ENCODE assay signal across 8 mouse cellular contexts in genomic region chr16:30821911-30822578, GRCm38 (mm10).
DNase-seq lines count a peak whose midpoint lies in the region; ATAC-seq and TF ChIP-seq lines count a peak whose summit lies in the region.

No protein-coding gene starts in this region.

- peaks cover 15% of the 10 kb centered on the region for H3K4me1 ChIP-seq in midbrain, embryonic 14.5 days (ENCODE audit: control insufficient read depth, insufficient read depth, low read length)
- peaks cover 6% of the 10 kb centered on the region; the same call in 1 of the 2 replicates for H3K4me1 ChIP-seq in midbrain, embryonic 16.5 days (ENCODE audit: control insufficient read depth, insufficient read depth, low read length)
- H3K4me1 ChIP-seq in hindbrain, postnatal 0 days (ENCODE audit: insufficient read depth, low read length) = peaks cover 7% of the 10 kb centered on the region
- peaks cover 16% of the 10 kb centered on the region for H3K4me1 ChIP-seq in lung, postnatal 0 days (ENCODE audit: insufficient read depth, low read depth, low read length)
- peaks cover 16% of the 10 kb centered on the region for H3K4me1 ChIP-seq in forebrain, embryonic 15.5 days

- H3K27ac ChIP-seq in midbrain, embryonic 14.5 days (replicated peaks; ENCODE audit: low read depth, low read length) = no peak overlapping the region
- H3K27ac ChIP-seq in midbrain, embryonic 16.5 days (ENCODE audit: low read length) = no peak overlapping the region
- H3K27ac ChIP-seq in hindbrain, postnatal 0 days = 0 out of 2 replicates have a peak overlapping the region, but pooled peaks have one; percentile 13
- peak overlapping the region; percentile 60 for H3K27ac ChIP-seq in lung, postnatal 0 days (ENCODE audit: low read length)
- H3K27ac ChIP-seq in forebrain, embryonic 15.5 days (replicated peaks) = no peak overlapping the region

- no peak for TF ChIP-seq CTCF in hindbrain, postnatal 0 days (IDR thresholded peaks at IDR 0.05; ENCODE audit: low read depth)
- TF ChIP-seq CTCF in lung, postnatal 0 days (IDR thresholded peaks at IDR 0.05) = no peak

- no peak overlapping the region for H3K4me3 ChIP-seq in midbrain, embryonic 14.5 days (replicated peaks; ENCODE audit: low read depth, low read length)
- no peak overlapping the region for H3K4me3 ChIP-seq in midbrain, embryonic 16.5 days (ENCODE audit: low read depth, low read length)
- H3K4me3 ChIP-seq in hindbrain, postnatal 0 days (ENCODE audit: low read length) = no peak overlapping the region
- no peak overlapping the region for H3K4me3 ChIP-seq in lung, postnatal 0 days (ENCODE audit: low read depth, low read length)
- no peak overlapping the region for H3K4me3 ChIP-seq in forebrain, embryonic 15.5 days

- peak overlapping the region; percentile 45; the same call in 1 of the 2 replicates for H3K4me2 ChIP-seq in midbrain, embryonic 14.5 days (ENCODE audit: low read length)
- H3K4me2 ChIP-seq in midbrain, embryonic 16.5 days (ENCODE audit: low read length) = no peak overlapping the region
- H3K4me2 ChIP-seq in hindbrain, postnatal 0 days (ENCODE audit: low read depth, low read length) = peak overlapping the region; percentile 40
- H3K4me2 ChIP-seq in lung, postnatal 0 days (replicated peaks; ENCODE audit: low read depth, low read length) = peak overlapping the region; percentile 54; the same call in 1 of the 2 replicates
- H3K4me2 ChIP-seq in forebrain, embryonic 15.5 days (replicated peaks) = no peak overlapping the region

- TF ChIP-seq EP300 in lung, postnatal 0 days (IDR thresholded peaks at IDR 0.05) = no peak

- peak; percentile 7 for DNase-seq in midbrain, embryonic 14.5 days
- DNase-seq in embryo, embryonic 11 days = peak; percentile 40
- peak; percentile 23 for DNase-seq in hindbrain, postnatal 0 days (ENCODE audit: low spot score)
- peak; percentile 34 for DNase-seq in lung, postnatal 0 days (ENCODE audit: low spot score)
- no peak for DNase-seq in thymus, postnatal 25 days
- DNase-seq in thymus, postnatal 14 days = no peak

- H3K36me3 ChIP-seq in midbrain, embryonic 14.5 days (ENCODE audit: control insufficient read depth, insufficient read depth, low read length) = no peaks in the 10 kb centered on the region
- H3K36me3 ChIP-seq in midbrain, embryonic 16.5 days (ENCODE audit: control insufficient read depth, insufficient read depth, low read length) = no peaks in the 10 kb centered on the region
- no peaks in the 10 kb centered on the region for H3K36me3 ChIP-seq in hindbrain, postnatal 0 days (ENCODE audit: insufficient read depth, low read length)
- no peaks in the 10 kb centered on the region for H3K36me3 ChIP-seq in lung, postnatal 0 days (ENCODE audit: insufficient read depth, low read length)
- no peaks in the 10 kb centered on the region for H3K36me3 ChIP-seq in forebrain, embryonic 15.5 days

- no peak for ATAC-seq in midbrain, embryonic 14.5 days (ENCODE audit: low FRiP score, low TSS enrichment)
- ATAC-seq in midbrain, embryonic 16.5 days = no peak
- ATAC-seq in hindbrain, postnatal 0 days = no peak
- ATAC-seq in lung, postnatal 0 days = peak; percentile 48; the same call in 1 of the 2 replicates
- ATAC-seq in forebrain, embryonic 15.5 days (replicated peaks) = no peak

- no peaks in the 10 kb centered on the region for H3K27me3 ChIP-seq in midbrain, embryonic 14.5 days (ENCODE audit: control insufficient read depth, insufficient read depth, low read length)
- no peaks in the 10 kb centered on the region for H3K27me3 ChIP-seq in midbrain, embryonic 16.5 days (ENCODE audit: control insufficient read depth, insufficient read depth, low read depth, low read length)
- H3K27me3 ChIP-seq in hindbrain, postnatal 0 days (ENCODE audit: insufficient read depth, low read length) = no peaks in the 10 kb centered on the region
- H3K27me3 ChIP-seq in lung, postnatal 0 days (replicated peaks; ENCODE audit: insufficient read depth, low read length) = no peaks in the 10 kb centered on the region
- no peaks in the 10 kb centered on the region for H3K27me3 ChIP-seq in forebrain, embryonic 15.5 days

- 82% methylated on average over 13 of the region's 13 CpGs for WGBS in midbrain, embryonic 14.5 days
- WGBS in midbrain, embryonic 16.5 days = 76% methylated on average over 13 of the region's 13 CpGs
- 52% methylated on average over 13 of the region's 13 CpGs for WGBS in hindbrain, postnatal 0 days
- WGBS in lung, postnatal 0 days = 26% methylated on average over 13 of the region's 13 CpGs
- WGBS in forebrain, embryonic 15.5 days = 76% methylated on average over 13 of the region's 13 CpGs

- H3K9ac ChIP-seq in midbrain, embryonic 14.5 days (replicated peaks; ENCODE audit: low read length) = no peak overlapping the region
- H3K9ac ChIP-seq in midbrain, embryonic 16.5 days (ENCODE audit: low read depth, low read length) = no peak overlapping the region
- H3K9ac ChIP-seq in hindbrain, postnatal 0 days (replicated peaks; ENCODE audit: low read length) = no peak overlapping the region
- no peak overlapping the region for H3K9ac ChIP-seq in lung, postnatal 0 days (replicated peaks; ENCODE audit: low read depth)
- H3K9ac ChIP-seq in forebrain, embryonic 15.5 days (replicated peaks) = no peak overlapping the region

- H3K9me3 ChIP-seq in midbrain, embryonic 14.5 days (ENCODE audit: control insufficient read depth, low read length) = no peaks in the 10 kb centered on the region
- H3K9me3 ChIP-seq in midbrain, embryonic 16.5 days (replicated peaks; ENCODE audit: control insufficient read depth, low read length, poor library complexity, severe bottlenecking) = no peaks in the 10 kb centered on the region
- no peaks in the 10 kb centered on the region for H3K9me3 ChIP-seq in hindbrain, postnatal 0 days (ENCODE audit: low read length)
- no peaks in the 10 kb centered on the region for H3K9me3 ChIP-seq in lung, postnatal 0 days (ENCODE audit: low read length)
- no peaks in the 10 kb centered on the region for H3K9me3 ChIP-seq in forebrain, embryonic 15.5 days

Comparison
In these comparisons a context has a peak if more than half of its experiments do, and no peak if none do; other contexts are left out.
1. H3K4me2 ChIP-seq: peak in midbrain, embryonic 14.5 days (single experiment), hindbrain, postnatal 0 days (single experiment) and lung, postnatal 0 days (single experiment); none in midbrain, embryonic 16.5 days (single experiment) and forebrain, embryonic 15.5 days (single experiment).
2. DNase-seq: peak in midbrain, embryonic 14.5 days (single experiment), embryo, embryonic 11 days (single experiment), hindbrain, postnatal 0 days (single experiment) and lung, postnatal 0 days (single experiment); none in thymus, postnatal 25 days (single experiment) and thymus, postnatal 14 days (single experiment).
3. H3K27ac ChIP-seq: peak in hindbrain, postnatal 0 days (single experiment) and lung, postnatal 0 days (single experiment); none in midbrain, embryonic 14.5 days (single experiment), midbrain, embryonic 16.5 days (single experiment) and forebrain, embryonic 15.5 days (single experiment).